Mouse (Mus musculus) erythroblast, embryonic 14.5 days (primary cell): ENCODE results near the gene Dnajc21.

Experiments
- GATA1 ChIP-seq: IDR thresholded peaks from 2 replicates; pipeline ENCODE4 v1.6.1; 2012; ENCODE audit warnings: low read length, inconsistent platforms, mixed read lengths
- TAL1 ChIP-seq: IDR thresholded peaks from 3 replicates; pipeline ENCODE4 v1.6.1; 2012; ENCODE audit warnings: low read length, inconsistent platforms, mixed read lengths

GRCm38 (mm10) chr15:10487246-10487645 lies 16.9 kb upstream of the Dnajc21 start:
- TF ChIP-seq TAL1, result no peak
- TF ChIP-seq GATA1, result no peak
